ENCODE assay signal across 30 mouse cellular contexts in genomic region chr6:37633948-37634347, GRCm38 (mm10).
DNase-seq lines count a peak whose midpoint lies in the region; ATAC-seq and TF ChIP-seq lines count a peak whose summit lies in the region.
"Had no signal": no experiment of that assay in that cellular context is flagged by ENCODE, and none has a peak within 500 bp of the region (broad histone marks: within the 10 kb centered on the region; RNA-seq: fewer than 3 reads in every experiment).

No protein-coding gene starts in this region.

- DNase-seq in CD4-positive helper T cell, adult 2 months (ENCODE audit: low read depth, low spot score): peak; percentile 25
- DNase-seq in induced T-regulatory cell, adult 2 months (ENCODE audit: low read depth): peak; percentile 28
- DNase-seq in forebrain, postnatal 0 days: no peak
- DNase-seq in left cerebral cortex, adult 11 months (ENCODE audit: low spot score): no peak
- no peak for DNase-seq in liver, postnatal 0 days
- DNase-seq: adrenal gland, adult 8-10 months; adrenal gland, postnatal 25 days; cerebellum, adult 11-12 months; cerebellum, adult 8-10 months; cerebellum, postnatal 10 days; cerebellum, postnatal 36 days; embryo, embryonic 11 days; gastrocnemius, postnatal 10 days; gastrocnemius, postnatal 36 days; heart, adult 2 months; heart, postnatal 14 days; heart, postnatal 4 days had no signal

- H3K4me3 ChIP-seq in forebrain, postnatal 0 days (ENCODE audit: low read depth, low read length): no peak overlapping the region
- no peak overlapping the region for H3K4me3 ChIP-seq in liver, postnatal 0 days (ENCODE audit: low read depth, low read length)
- H3K4me3 ChIP-seq: embryonic facial prominence, embryonic 10.5 days; embryonic facial prominence, embryonic 13.5 days; erythroblast, embryonic 14.5 days; forebrain, embryonic 12.5 days; forebrain, embryonic 15.5 days; heart, adult 2 months; heart, embryonic 10.5 days; heart, embryonic 13.5 days had no signal

- no peak for TF ChIP-seq CTCF in forebrain, postnatal 0 days (IDR thresholded peaks at IDR 0.05; ENCODE audit: low read depth)
- no peak for TF ChIP-seq CTCF in liver, postnatal 0 days (IDR thresholded peaks at IDR 0.05; ENCODE audit: low read depth)

- no peaks in the 10 kb centered on the region for H3K4me1 ChIP-seq in forebrain, postnatal 0 days (ENCODE audit: insufficient read depth)
- H3K4me1 ChIP-seq in liver, postnatal 0 days (ENCODE audit: insufficient read depth): no peaks in the 10 kb centered on the region
- H3K4me1 ChIP-seq: embryonic facial prominence, embryonic 10.5 days; embryonic facial prominence, embryonic 13.5 days; forebrain, embryonic 12.5 days; forebrain, embryonic 15.5 days; heart, embryonic 10.5 days; heart, embryonic 13.5 days had no signal

- H3K27me3 ChIP-seq in forebrain, postnatal 0 days (ENCODE audit: insufficient read depth, low read length): no peaks in the 10 kb centered on the region
- H3K27me3 ChIP-seq in liver, postnatal 0 days (ENCODE audit: insufficient read depth, low read length): no peaks in the 10 kb centered on the region
- H3K27me3 ChIP-seq: CH12.LX; embryonic facial prominence, embryonic 13.5 days; forebrain, embryonic 12.5 days; forebrain, embryonic 15.5 days; heart, embryonic 13.5 days; Patski had no signal

- 86% methylated on average over 1 of the region's 1 CpGs for WGBS in forebrain, postnatal 0 days
- WGBS in liver, postnatal 0 days (ENCODE audit: insufficient replicate concordance): 60% methylated on average over 1 of the region's 1 CpGs

- H3K9ac ChIP-seq in forebrain, postnatal 0 days: no peak overlapping the region
- no peak overlapping the region for H3K9ac ChIP-seq in liver, postnatal 0 days (replicated peaks)
- H3K9ac ChIP-seq: embryonic facial prominence, embryonic 13.5 days; forebrain, embryonic 12.5 days; forebrain, embryonic 15.5 days; heart, embryonic 13.5 days; hindbrain, embryonic 14.5 days had no signal

- no peak overlapping the region for H3K27ac ChIP-seq in forebrain, postnatal 0 days (ENCODE audit: low read depth, low read length)
- H3K27ac ChIP-seq in liver, postnatal 0 days (ENCODE audit: low read depth): no peak overlapping the region
- H3K27ac ChIP-seq: embryonic facial prominence, embryonic 10.5 days; embryonic facial prominence, embryonic 13.5 days; forebrain, embryonic 12.5 days; forebrain, embryonic 15.5 days; heart, adult 2 months; heart, embryonic 10.5 days; heart, embryonic 13.5 days; hindbrain, embryonic 14.5 days; hindbrain, postnatal 0 days had no signal

- H3K9me3 ChIP-seq in forebrain, postnatal 0 days (ENCODE audit: low read length): no peaks in the 10 kb centered on the region
- H3K9me3 ChIP-seq in liver, postnatal 0 days (ENCODE audit: low read length): no peaks in the 10 kb centered on the region
- H3K9me3 ChIP-seq: embryonic facial prominence, embryonic 10.5 days; embryonic facial prominence, embryonic 13.5 days; forebrain, embryonic 12.5 days; forebrain, embryonic 15.5 days; G1E; heart, embryonic 10.5 days; heart, embryonic 13.5 days had no signal

- TF ChIP-seq EP300 in liver, postnatal 0 days (IDR thresholded peaks at IDR 0.05; ENCODE audit: low read depth): no peak

- H3K4me2 ChIP-seq in forebrain, postnatal 0 days (ENCODE audit: low read depth): no peak overlapping the region
- no peak overlapping the region for H3K4me2 ChIP-seq in liver, postnatal 0 days (ENCODE audit: low read depth, low read length)
- H3K4me2 ChIP-seq: embryonic facial prominence, embryonic 13.5 days; forebrain, embryonic 12.5 days; forebrain, embryonic 15.5 days; heart, embryonic 13.5 days; hindbrain, embryonic 14.5 days had no signal

- ATAC-seq in CD4-positive, CD25-positive, alpha-beta regulatory T cell, adult 4 months: peak; percentile 91
- no peak for ATAC-seq in forebrain, postnatal 0 days
- ATAC-seq in liver, postnatal 0 days: no peak
- ATAC-seq: forebrain, embryonic 15.5 days; hindbrain, postnatal 0 days; Patski had no signal

- no peaks in the 10 kb centered on the region for H3K36me3 ChIP-seq in forebrain, postnatal 0 days (ENCODE audit: insufficient read depth)
- H3K36me3 ChIP-seq in liver, postnatal 0 days (replicated peaks; ENCODE audit: insufficient read depth, low read length): no peaks in the 10 kb centered on the region
- H3K36me3 ChIP-seq: embryonic facial prominence, embryonic 10.5 days; embryonic facial prominence, embryonic 13.5 days; forebrain, embryonic 12.5 days; forebrain, embryonic 15.5 days; G1E; heart, embryonic 10.5 days; heart, embryonic 13.5 days had no signal

Comparison
In these comparisons a context has a peak if more than half of its experiments do, and no peak if none do; other contexts are left out.
1. DNase-seq: peak in CD4-positive helper T cell, adult 2 months (single experiment) and induced T-regulatory cell, adult 2 months (single experiment); none in forebrain, postnatal 0 days (single experiment), left cerebral cortex, adult 11 months (single experiment) and liver, postnatal 0 days (single experiment).